Mouse (Mus musculus) cerebellum, postnatal 25 days (tissue): ENCODE results near the gene Fen1.
"Not testable (repeated sequence)": the region's sequence is repeated elsewhere in the genome, so short reads cannot be mapped to it uniquely, and the experiment has no call there.

Experiments
- DNase-seq, 2 experiments: peaks; one replicate each; pipeline ENCODE4 v3.0.0; 2021; ENCODE audit warnings: mixed read lengths in 2 of 2

Gene Fen1

DNA sequence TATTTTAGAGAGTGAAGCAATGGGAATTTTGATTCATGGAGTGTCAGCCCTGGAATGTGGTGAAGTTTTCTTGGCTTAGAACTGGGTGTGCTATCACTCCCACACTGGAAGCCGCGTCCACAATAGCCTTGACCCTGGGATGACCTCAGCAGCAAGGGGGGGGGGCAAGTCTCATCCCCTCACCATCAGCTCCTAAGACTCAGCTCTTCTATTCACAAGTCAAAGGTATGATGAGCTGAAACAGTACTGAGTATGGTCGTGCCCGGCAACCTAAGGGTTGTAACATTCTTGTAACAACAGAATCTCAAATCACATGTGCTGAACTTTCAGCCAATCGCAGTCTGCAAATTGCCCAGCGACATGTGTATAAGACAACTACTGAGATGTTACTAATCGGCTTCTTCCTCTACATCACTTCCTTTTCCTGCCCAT, 27.0 kb downstream of the Fen1 start:
- DNase-seq, result no peak

DNA sequence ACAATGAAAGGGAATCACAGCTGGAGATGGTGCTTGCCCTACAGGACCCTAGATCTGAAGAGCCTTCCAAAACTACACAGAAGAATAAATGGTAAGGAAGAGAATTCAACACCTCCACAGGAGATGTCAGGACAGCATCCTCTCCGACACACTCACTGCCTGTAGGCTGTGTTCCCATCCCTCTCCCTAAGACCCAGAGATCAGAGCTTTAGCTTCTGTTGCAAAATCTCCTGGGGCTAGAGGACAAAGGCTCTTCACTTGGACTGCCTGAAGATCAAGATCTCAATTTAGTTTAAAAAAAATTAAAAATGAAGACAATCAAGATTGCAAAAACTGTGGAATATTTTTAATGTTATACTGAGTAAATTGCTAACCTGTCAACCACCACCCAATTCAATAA, 27.5 kb downstream of the Fen1 start:
- DNase-seq, result no peak

DNA sequence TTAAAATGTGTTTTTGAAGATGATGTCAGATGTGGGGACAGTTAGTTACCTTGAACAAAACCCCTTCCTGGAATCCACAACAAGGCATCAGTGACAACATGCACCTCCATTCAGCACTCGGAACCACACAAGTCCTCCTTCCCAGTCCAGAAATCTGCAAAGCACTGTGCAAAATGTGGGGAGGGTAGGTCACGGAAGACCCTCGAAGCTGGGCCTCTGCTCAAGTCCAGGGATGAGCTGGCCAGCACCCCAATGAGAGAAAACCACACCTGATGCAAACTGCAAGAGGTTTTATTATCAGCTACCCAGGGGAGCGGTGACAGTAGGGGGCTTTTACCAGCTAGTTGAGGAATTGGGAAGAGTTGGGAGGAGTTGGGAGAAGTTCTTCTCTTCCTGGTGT, 29.0 kb downstream of the Fen1 start:
- DNase-seq, result no peak

DNA sequence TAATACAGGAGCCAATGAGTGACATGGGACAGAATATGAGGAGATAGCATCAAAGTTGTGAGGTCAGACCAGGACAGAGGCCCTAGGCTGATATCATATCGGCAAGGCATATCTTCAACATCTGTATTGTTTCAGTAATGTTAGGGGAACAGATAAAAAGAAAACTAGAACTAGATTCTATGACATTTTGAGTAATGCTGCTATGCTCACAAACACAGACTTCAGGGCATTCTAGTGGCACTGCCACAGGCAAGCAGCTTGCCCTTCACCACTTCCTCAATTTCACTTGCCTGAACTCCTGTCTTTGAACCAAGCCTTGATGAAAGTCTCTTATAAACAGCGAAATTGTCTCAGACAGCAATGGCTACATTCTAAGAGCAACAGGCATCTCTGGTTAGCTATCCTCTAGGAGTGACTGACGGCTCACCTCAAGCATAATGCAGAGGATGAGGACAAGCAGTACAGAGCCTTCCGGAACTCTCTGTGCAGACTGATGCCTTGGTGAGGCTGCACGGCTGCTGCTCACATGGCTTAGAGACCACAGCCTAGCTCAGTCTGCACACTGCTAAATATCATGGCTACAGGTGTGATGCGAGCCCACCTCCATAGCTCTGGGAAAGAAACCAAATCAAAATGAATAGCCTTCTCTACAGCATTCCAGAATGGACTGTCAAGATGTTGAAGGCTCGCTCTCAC, 30.0 kb downstream of the Fen1 start:
- DNase-seq, result no peak

DNA sequence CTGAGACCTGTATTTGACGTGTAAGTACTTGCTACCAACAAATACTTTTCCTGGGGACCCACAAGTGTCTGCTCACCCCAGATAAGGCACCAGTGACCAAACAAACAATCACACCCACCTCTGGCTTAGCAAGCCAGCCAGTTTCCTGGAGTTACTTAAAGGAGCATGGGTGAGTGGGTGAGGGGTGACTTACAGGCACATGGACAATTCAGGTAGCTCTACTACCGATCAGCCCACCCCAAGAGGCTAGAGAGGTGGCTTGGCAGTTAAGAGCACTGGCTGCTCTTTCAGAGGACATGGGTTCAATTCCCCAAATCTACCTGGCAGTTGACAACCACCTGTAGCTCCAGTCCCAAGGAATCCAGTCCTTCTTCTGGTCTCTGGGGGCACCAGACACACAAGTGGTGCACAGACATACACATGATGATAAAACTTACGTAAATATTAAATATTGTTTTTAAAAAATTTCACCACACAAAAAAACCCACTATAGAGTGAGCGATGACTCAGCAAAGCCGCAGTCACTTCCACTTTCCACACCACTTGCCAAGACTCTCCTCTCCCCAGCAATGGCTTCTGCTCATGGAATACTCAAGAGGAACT, 30.8 kb downstream of the Fen1 start:
- no peak for DNase-seq

DNA sequence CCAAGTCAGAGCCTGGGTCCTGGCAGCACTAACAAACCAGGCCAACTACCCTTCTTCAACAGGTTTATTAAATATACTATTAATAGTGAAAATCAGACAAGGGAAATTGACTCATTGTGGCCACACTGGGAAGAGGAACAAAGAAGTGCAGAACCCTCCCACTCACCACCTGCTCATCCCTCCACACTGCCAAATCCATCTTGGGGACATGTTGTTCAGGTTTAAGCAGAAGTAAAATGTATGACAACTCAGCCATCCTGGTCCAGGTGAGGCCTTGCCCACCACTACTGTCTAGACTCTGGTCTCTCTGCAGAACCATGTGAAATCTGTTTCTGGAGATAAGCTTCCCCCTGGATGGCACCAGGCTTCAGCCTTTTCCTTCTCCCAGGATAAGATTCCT, 32.1 kb downstream of the Fen1 start:
- peak in 1 of 2 experiments; percentile 36 for DNase-seq

DNA sequence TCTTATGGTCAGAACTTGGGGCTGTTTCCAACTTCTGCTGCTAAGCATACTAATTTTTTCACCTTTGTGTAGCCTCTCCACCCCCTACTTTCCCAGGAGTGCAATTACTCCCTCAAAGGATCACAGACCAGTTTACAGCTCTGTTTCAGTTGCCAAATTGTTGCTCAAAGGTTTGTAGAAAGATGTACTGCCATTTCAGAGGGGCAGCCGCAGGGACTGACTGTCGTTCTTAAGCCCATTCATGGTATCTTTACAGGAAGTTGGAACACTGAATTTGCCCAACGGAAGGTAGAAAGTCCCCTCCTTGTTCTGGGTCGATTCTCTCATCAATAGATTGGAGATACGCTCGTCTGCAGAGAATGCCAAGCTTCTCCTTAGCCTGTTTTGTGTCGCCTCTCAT, 32.6 kb downstream of the Fen1 start:
- no peak for DNase-seq

DNA sequence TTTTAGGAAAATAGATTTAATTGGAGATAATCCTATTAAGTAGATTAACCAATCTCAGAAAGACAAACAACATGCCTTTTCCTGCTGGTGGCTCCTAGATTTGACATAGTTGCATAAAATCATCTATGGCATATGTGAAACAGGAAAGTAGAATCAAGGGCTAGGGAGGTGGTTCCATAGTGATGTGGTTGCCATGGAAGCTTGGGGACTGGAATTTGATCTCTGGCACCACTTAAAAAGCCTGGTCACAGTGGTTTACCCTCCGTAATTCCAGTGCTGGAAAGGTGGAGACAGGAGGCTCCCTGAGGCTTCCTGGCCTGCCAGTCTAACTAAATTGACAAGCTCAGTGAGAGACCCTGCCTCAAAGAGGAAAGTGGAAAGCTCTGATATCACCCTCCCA, 33.5 kb downstream of the Fen1 start:
- DNase-seq, result no peak

DNA sequence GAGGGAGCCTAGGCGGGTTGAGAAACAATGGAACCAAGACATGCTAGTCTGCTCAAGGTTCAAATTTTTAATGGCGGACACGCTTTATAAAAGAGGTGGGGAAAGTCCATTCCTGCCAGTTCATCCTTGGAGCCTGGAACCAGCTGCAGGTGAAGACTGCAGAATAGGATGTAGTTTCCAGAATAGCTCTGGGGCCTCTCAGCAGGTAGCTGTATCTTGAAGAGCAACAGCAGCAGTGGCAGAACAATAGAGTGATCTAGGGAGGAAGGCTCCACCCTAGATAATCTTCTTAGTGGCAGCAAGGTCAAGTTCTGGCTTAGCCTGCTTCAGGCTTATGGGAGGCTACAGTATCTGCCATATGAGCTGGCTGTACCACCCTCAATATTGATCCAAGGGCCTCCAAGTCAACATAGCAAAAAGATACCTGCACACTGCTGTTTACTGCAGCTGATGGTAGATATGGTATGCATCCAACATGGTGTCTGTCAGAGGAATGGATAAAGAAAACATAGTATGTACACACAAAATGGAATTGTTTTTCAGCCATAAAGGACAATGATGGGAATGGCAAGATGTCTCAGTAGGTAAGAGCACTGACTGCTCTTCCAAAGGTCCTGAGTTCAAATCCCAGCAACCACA, 34.2 kb downstream of the Fen1 start:
- DNase-seq, result not testable (repeated sequence)

DNA sequence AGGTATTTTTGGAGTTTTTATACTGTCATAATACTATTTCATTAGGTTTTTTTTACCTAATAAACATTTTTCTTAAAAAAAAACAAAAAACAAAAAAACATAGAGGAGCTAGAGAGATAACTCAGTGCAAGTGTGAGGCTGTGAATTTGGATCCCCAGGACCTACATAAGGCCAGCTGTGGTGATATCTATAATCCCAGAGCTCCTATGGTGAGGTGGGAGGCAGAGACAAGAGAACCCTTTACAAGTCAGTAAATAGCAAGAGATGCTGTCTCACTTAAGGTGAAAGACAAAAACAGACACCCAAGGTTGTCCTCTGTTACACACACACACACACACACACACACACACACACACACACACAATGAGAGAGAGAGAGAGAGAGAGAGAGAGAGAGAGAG, 34.8 kb downstream of the Fen1 start:
- DNase-seq, result no peak

DNA sequence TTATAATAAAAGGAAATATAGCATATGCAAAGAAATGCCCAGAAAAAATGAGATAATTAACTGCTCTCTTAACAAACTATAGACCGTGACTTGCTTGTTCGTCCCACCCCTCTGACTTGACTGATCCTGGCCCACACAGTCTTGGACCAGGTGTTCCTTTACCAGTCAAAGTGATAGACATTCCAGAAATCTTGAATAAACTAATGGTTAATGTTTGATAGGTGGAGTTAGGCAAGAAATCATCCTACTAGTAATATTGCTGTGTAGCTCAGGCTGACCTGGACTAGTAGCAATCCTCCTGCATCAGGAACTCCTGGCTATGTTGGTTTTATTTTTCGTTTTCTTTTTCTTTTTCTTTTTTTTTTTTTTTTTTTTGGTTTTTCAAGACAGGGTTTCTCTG, 35.5 kb downstream of the Fen1 start:
- DNase-seq, result no peak

DNA sequence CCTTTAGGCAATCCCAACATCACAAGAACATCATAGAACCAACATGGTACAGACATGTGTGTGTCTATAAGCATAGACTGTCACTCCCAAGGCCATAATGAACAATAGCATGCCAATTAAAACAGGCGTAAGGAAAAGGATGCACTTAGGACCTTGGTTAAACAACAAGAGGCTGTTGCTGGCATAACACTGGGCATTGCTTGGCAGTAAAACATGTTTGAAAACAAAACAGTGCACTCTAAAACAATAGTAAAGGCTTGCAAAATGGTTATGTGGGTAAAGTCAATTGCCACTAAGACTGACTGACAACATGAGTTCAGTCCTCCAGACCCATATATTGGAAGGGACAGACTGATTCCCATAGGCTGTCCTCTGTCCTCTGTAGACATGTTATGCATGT, 36.0 kb downstream of the Fen1 start:
- no peak for DNase-seq

DNA sequence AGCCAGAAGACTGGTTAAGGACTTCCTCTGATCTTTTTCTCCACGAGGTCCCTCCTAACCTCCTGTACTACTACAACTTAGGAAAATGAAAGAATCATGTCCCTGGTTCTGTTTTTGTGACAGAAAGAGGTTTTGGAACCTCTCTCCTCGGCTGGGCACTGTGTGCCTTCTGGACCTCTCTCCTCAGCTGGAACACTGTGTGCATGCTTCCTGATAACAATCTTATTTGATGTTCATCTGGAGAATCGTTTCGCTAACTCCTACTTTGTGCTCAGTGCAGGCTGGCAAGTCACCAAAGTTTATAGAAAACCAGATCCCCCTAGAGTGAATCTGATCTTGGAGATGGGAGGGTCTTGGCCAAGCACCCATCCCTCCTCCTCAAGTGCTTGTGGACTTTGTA, 36.9 kb downstream of the Fen1 start:
- DNase-seq, result no peak

DNA sequence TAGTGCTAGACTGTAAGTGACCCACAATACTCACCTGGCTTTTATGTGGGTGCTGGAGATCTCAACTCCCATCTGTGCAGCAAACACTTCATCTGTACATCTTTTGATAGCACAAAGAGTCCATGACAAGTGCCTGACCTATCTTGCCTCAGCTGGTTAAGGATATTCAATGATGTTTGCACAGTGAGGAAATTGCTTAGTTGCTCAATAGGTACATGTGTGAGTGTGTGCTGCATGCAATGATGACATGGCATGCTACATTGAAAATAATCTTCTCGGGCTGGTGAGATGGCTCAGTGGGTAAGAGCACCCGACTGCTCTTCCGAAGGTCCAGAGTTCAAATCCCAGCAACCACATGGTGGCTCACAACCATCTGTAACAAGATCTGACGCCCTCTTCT, 38.0 kb downstream of the Fen1 start:
- not testable (repeated sequence) for DNase-seq

DNA sequence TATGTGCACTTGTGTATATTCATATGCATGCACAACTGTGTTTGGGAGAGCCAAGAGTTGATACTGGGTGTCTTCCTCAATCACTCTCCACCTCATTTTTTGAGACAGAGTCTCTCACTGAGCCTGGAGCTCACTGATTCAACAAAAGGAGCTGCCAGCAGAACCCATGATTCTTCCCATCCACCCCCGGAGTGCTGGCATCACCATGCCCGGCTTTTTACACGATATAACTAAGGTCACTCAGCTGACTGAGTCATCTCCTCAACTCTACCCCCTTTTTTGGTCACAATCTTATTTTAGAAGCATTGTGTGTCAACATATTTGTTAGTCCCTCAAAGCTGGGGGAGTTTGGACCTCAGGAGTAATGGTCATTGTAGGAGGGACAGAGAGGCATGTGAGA, 40.1 kb downstream of the Fen1 start:
- DNase-seq, result no peak

DNA sequence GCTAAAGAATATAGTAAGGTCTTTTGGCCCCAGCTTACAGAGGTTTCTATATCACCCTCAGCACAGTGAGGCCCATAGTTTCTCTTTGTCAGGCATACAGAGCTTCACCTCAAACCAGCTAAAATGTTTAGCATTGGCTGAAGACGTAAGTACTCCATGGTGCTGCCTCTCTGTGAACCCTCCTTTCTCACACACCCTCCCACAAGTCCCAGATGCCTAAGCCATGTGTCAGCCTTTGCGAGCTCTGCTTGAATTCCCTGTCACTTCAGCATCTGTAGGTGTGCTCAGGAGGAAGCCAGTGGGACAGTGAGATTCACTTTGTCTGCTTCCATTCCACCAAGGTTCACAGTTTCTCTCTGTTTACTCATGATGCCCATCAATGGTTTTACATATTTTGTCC, 46.2 kb downstream of the Fen1 start:
- DNase-seq, result no peak

DNA sequence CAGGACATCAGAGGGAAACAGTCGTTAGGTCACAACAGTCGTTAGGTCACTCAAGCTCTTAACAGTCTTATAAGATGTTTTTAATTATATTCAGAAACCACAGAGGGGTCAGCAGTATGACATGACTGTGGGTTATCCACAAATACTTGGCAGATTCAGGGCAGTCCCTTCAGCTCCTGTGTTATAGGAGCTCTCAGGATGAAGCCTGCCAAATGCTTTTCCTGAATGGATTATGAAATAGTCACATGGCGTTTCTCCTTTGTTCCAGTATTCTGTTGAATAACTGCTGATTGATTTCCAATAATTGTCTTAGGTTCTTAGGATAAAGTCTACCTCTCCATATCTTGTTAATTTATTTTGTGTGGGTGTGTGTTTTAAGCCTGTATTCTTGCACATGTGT, 54.8 kb downstream of the Fen1 start:
- no peak for DNase-seq
